Mouse (Mus musculus): Measurements from ENCODE around the gene Lman2l. TPM values are rescaled to one million over a fixed set of nuclear protein-coding genes. Genes with fewer than 3 reads are reported as not detected.

The Lman2l gene
- polyA plus RNA-seq, 1 experiment from 2014 or later, result 33.7 TPM

DNA sequence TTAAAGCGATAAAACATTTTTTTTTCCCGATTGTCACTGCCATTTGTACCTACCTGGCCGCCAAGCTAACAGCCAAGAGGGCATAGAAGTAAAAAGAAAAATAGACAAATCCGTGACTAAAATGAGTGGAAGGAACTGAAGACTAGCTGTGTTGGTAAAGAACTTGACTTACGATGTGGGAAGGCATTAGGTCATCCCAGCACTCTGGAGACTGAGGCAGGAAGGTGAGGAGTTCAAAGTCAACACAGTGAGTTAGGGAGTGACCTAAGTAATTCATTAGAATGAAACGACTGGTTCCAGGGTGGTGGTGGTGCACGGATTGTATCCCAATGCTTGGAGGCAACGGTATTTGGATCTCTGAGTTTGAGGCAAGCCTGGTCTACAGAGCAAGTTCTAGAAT, 437 bp upstream of the Lman2l start:
- WGBS, result 35% methylated on average over 8 of the region's 8 CpGs
- ATAC-seq (ENCODE audit: low FRiP score, low TSS enrichment), result no peak

DNA sequence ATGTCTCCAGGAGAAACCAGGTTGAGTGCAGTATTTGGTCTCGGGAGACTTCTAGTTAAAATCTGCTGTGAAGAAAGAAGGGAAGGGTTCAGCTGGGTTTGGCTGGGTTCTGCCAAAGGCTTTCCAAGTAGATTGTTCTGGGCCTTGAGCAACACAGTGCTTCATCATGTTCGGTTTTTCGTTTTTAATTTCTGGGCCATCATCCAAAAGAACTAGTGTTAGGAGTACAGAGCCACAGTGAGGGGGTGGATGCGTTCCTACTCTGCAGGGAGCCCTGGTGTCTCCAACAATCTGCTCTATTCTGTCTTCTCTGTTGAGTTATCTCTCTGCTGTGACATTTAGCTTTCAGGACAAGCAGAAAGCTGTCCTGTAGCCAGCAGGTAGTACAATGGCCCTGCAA, 4.0 kb downstream of the Lman2l start:
- WGBS, result 86% methylated on average over 4 of the region's 4 CpGs
- ATAC-seq (ENCODE audit: low FRiP score, low TSS enrichment), result no peak
- no peaks in the 10 kb centered on the region for H3K27me3 ChIP-seq (ENCODE audit: control insufficient read depth, insufficient read depth, low read length)

More for the DNA sequence above, 437 bp upstream of the Lman2l start:
- H3K4me1 ChIP-seq (ENCODE audit: control insufficient read depth, insufficient read depth, low read length), result no peaks in the 10 kb centered on the region
- peaks cover 11% of the 10 kb centered on the region; the same call in 1 of the 2 replicates for H3K36me3 ChIP-seq (ENCODE audit: control insufficient read depth, insufficient read depth, low read length)
- H3K4me2 ChIP-seq (replicated peaks; ENCODE audit: low read depth, low read length), result peak overlapping the region; percentile 6; the same call in 1 of the 2 replicates
- H3K27ac ChIP-seq (ENCODE audit: low read depth, low read length), result 0 out of 2 replicates have a peak overlapping the region, but pooled peaks have one; percentile 43
- H3K4me3 ChIP-seq (ENCODE audit: low read length), result peak overlapping the region; percentile 13; the same call in 1 of the 2 replicates
- no peaks in the 10 kb centered on the region for H3K27me3 ChIP-seq (ENCODE audit: control insufficient read depth, insufficient read depth, low read length)
- H3K9ac ChIP-seq (ENCODE audit: low read depth, low read length), result no peak overlapping the region
- H3K9me3 ChIP-seq (ENCODE audit: control insufficient read depth, low read length), result no peaks in the 10 kb centered on the region

DNA sequence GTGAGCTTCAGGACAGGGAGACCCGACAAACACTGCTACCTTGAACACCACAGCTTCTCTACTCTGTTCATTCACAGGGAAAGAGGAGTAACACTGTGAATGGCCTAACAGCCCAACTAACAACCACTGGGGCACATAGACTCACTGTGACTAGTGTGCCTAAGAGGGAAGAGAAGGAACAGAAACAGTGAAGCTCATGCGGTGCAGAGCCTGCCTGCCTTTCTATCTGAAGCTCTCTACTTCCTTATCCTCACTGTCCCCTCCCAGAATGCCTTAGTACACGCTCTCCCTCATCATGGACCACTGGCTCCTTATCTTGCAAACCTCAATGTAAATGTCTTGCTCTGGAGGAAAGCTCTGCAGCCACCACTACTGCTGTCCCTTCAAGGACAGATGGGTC, 7.8 kb downstream of the Lman2l start:
- peaks cover 70% of the 10 kb centered on the region for H3K36me3 ChIP-seq (ENCODE audit: control insufficient read depth, insufficient read depth, low read length)
- H3K4me1 ChIP-seq (ENCODE audit: control insufficient read depth, insufficient read depth, low read length), result no peaks in the 10 kb centered on the region
- no peak overlapping the region for H3K27ac ChIP-seq (ENCODE audit: low read depth, low read length)
- no peak overlapping the region for H3K4me2 ChIP-seq (replicated peaks; ENCODE audit: low read depth, low read length)
- 91% methylated on average over 3 of the region's 3 CpGs for WGBS
- H3K9me3 ChIP-seq (ENCODE audit: control insufficient read depth, low read length), result no peaks in the 10 kb centered on the region
- H3K9ac ChIP-seq (ENCODE audit: low read depth, low read length), result no peak overlapping the region
- no peak for ATAC-seq (ENCODE audit: low FRiP score, low TSS enrichment)
- no peak overlapping the region for H3K4me3 ChIP-seq (ENCODE audit: low read length)
- H3K27me3 ChIP-seq (ENCODE audit: control insufficient read depth, insufficient read depth, low read length), result no peaks in the 10 kb centered on the region

More for the DNA sequence above, 4.0 kb downstream of the Lman2l start:
- H3K27ac ChIP-seq (ENCODE audit: low read depth, low read length), result no peak overlapping the region
- H3K4me2 ChIP-seq (replicated peaks; ENCODE audit: low read depth, low read length), result no peak overlapping the region
- no peaks in the 10 kb centered on the region for H3K9me3 ChIP-seq (ENCODE audit: control insufficient read depth, low read length)
- no peaks in the 10 kb centered on the region for H3K4me1 ChIP-seq (ENCODE audit: control insufficient read depth, insufficient read depth, low read length)
- H3K36me3 ChIP-seq (ENCODE audit: control insufficient read depth, insufficient read depth, low read length), result peaks cover 50% of the 10 kb centered on the region
- H3K9ac ChIP-seq (ENCODE audit: low read depth, low read length), result no peak overlapping the region
- no peak overlapping the region for H3K4me3 ChIP-seq (ENCODE audit: low read length)

DNA sequence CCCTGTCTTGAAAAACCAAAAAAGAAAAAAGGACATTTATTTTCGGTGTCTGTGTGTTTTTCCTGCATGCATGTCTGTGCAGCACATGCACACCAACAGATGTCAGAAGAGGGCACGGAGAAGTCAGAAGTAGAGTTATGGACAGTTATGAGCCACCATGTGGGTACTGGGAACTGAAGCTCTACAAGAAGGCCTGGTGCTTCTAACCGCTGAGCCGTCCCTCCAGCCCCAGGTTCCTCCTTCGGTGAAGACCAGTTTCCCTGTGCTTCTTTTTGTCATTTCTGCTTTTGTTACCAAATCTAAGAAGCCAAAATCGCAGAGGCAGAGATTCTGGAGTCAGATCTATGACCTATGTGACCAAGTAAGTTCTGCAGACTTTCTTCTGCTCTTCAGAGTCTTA, 8.6 kb downstream of the Lman2l start:
- H3K27ac ChIP-seq (ENCODE audit: low read depth, low read length), result no peak overlapping the region
- no peaks in the 10 kb centered on the region for H3K9me3 ChIP-seq (ENCODE audit: control insufficient read depth, low read length)
- H3K36me3 ChIP-seq (ENCODE audit: control insufficient read depth, insufficient read depth, low read length), result peaks cover 72% of the 10 kb centered on the region
- H3K4me2 ChIP-seq (replicated peaks; ENCODE audit: low read depth, low read length), result no peak overlapping the region
- no peak for ATAC-seq (ENCODE audit: low FRiP score, low TSS enrichment)
- H3K27me3 ChIP-seq (ENCODE audit: control insufficient read depth, insufficient read depth, low read length), result no peaks in the 10 kb centered on the region
- H3K4me3 ChIP-seq (ENCODE audit: low read length), result no peak overlapping the region
- WGBS, result 94% methylated on average over 6 of the region's 6 CpGs
- no peaks in the 10 kb centered on the region for H3K4me1 ChIP-seq (ENCODE audit: control insufficient read depth, insufficient read depth, low read length)
- H3K9ac ChIP-seq (ENCODE audit: low read depth, low read length), result no peak overlapping the region

DNA sequence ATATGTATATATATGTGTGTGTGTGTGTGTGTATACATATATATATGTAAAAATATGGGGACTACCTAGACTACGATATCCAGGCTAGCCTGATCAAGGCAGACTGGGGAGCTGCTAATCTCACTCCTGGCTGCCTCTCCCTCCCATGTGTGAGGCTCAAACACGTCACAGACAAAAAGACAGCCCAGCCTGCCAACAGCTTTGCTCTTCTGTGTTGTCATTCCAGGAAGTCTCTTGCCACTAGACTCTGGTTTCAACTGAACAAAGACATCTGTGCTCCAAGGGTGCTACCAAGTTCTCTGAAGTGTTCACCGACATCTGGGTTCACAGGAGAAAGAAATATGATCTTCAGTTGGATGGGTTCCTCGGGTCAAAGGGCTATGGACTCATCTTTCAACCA, 10.0 kb downstream of the Lman2l start:
- peaks cover 76% of the 10 kb centered on the region for H3K36me3 ChIP-seq (ENCODE audit: control insufficient read depth, insufficient read depth, low read length)
- H3K27ac ChIP-seq (ENCODE audit: low read depth, low read length), result no peak overlapping the region
- H3K9ac ChIP-seq (ENCODE audit: low read depth, low read length), result no peak overlapping the region
- no peak for ATAC-seq (ENCODE audit: low FRiP score, low TSS enrichment)
- H3K9me3 ChIP-seq (ENCODE audit: control insufficient read depth, low read length), result no peaks in the 10 kb centered on the region
- H3K4me3 ChIP-seq (ENCODE audit: low read length), result no peak overlapping the region
- H3K27me3 ChIP-seq (ENCODE audit: control insufficient read depth, insufficient read depth, low read length), result no peaks in the 10 kb centered on the region
- no peaks in the 10 kb centered on the region for H3K4me1 ChIP-seq (ENCODE audit: control insufficient read depth, insufficient read depth, low read length)
- WGBS, result 52% methylated on average over 4 of the region's 4 CpGs
- H3K4me2 ChIP-seq (replicated peaks; ENCODE audit: low read depth, low read length), result no peak overlapping the region

DNA sequence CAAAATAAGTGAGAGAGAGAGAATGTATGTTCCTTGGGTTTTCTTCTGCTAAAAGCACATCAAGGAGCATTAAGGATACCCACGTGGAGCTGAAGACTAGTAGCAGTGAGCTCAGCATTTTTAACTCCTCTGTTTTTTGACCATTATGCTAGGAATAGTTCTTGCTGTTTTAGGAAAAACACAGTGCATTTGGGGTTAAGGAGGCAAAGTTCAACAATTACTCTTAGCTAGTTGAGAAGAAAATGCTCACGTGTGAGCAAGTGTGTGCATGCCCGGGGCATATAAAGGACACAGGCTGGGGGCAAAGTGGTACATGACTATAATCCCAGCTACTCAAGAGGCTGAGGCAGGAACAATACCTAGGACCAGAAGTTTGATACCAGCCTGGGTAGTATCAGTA, 11.5 kb downstream of the Lman2l start:
- 90% methylated on average over 3 of the region's 3 CpGs for WGBS
- Histone ChIP-seq H3K9ac (ENCODE audit: low read depth, low read length) (no peak overlapping the region), H3K4me1 (ENCODE audit: control insufficient read depth, insufficient read depth, low read length) (no peaks in the 10 kb centered on the region), H3K4me3 (ENCODE audit: low read length) (no peak overlapping the region), H3K9me3 (ENCODE audit: control insufficient read depth, low read length) (no peaks in the 10 kb centered on the region), H3K4me2 (replicated peaks; ENCODE audit: low read depth, low read length) (no peak overlapping the region), H3K27me3 (ENCODE audit: control insufficient read depth, insufficient read depth, low read length) (no peaks in the 10 kb centered on the region), H3K27ac (ENCODE audit: low read depth, low read length) (no peak overlapping the region), H3K36me3 (ENCODE audit: control insufficient read depth, insufficient read depth, low read length) (peaks cover 74% of the 10 kb centered on the region)
- no peak for ATAC-seq (ENCODE audit: low FRiP score, low TSS enrichment)

DNA sequence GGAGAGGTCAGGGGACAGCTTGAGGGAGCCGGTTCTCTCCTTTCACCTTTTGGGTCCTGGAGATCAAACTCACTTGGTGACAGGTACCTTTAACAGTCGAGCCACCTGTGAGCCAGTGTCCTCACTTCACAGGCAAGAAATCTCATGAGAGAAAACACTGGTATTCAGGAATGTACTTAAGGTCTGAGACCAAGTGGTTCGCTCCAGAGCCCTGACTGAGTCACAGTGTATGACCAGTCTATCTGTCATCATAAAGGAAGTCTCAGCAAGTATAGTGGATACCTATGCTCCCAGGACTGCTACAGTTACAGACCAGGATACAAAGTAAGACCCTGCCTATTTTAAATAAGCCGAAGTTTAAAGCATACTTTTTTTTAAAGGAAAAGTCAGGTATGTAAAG, 12.1 kb downstream of the Lman2l start:
- Histone ChIP-seq H3K36me3 (ENCODE audit: control insufficient read depth, insufficient read depth, low read length) (peaks cover 74% of the 10 kb centered on the region), H3K4me2 (replicated peaks; ENCODE audit: low read depth, low read length) (no peak overlapping the region), H3K27me3 (ENCODE audit: control insufficient read depth, insufficient read depth, low read length) (no peaks in the 10 kb centered on the region), H3K27ac (ENCODE audit: low read depth, low read length) (no peak overlapping the region), H3K4me1 (ENCODE audit: control insufficient read depth, insufficient read depth, low read length) (no peaks in the 10 kb centered on the region), H3K9ac (ENCODE audit: low read depth, low read length) (no peak overlapping the region), H3K9me3 (ENCODE audit: control insufficient read depth, low read length) (no peaks in the 10 kb centered on the region), H3K4me3 (ENCODE audit: low read length) (no peak overlapping the region)
- no peak for ATAC-seq (ENCODE audit: low FRiP score, low TSS enrichment)
- 83% methylated on average over 4 of the region's 4 CpGs for WGBS

DNA sequence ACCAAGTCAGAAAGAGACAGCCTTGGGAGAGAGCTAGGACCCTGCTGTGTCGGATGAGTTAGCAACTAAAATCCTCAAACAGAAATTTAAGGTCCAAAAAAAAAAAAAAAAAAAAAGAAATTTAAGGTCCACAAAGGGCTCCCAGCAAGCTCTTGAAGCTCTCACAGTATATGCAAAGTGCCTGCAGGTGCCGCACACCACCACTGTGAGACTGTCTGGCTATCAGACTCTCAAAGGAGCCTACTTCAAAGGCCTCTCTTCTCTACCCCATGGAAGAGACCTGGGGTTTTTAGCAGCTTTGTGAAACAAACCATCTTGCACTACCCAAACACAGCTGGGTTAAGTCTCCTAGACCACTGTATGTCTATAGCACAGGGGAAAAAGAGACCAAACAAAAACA, 15.6 kb downstream of the Lman2l start:
- H3K36me3 ChIP-seq (ENCODE audit: control insufficient read depth, insufficient read depth, low read length), result peaks cover 79% of the 10 kb centered on the region
- H3K27me3 ChIP-seq (ENCODE audit: control insufficient read depth, insufficient read depth, low read length), result no peaks in the 10 kb centered on the region
- WGBS, result 95% methylated on average over 2 of the region's 2 CpGs
- no peak overlapping the region for H3K4me3 ChIP-seq (ENCODE audit: low read length)
- H3K4me1 ChIP-seq (ENCODE audit: control insufficient read depth, insufficient read depth, low read length), result no peaks in the 10 kb centered on the region
- no peak overlapping the region for H3K27ac ChIP-seq (ENCODE audit: low read depth, low read length)
- ATAC-seq (ENCODE audit: low FRiP score, low TSS enrichment), result no peak
- H3K9me3 ChIP-seq (ENCODE audit: control insufficient read depth, low read length), result no peaks in the 10 kb centered on the region
- H3K9ac ChIP-seq (ENCODE audit: low read depth, low read length), result no peak overlapping the region
- H3K4me2 ChIP-seq (replicated peaks; ENCODE audit: low read depth, low read length), result no peak overlapping the region

DNA sequence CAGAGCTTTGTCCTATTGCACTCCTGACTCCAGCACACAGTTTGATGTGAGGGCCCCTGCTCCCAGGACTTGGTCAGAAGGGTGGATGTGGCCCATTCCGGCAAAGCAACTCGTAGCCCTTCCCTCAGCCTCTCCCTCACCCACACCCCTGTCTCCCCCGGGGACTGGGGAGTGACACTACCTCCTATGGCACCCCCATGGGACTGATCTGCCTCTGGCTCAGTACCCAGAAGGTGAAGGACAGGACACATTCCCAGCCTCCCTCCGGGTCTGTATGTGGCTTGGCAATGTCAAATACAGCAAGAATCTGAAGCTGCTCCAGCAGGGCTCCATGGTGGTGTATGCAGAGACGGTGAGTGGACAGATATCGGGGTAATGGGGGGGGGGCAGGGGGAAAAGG, 40.5 kb downstream of the Lman2l start:
- no peaks in the 10 kb centered on the region for H3K9me3 ChIP-seq (ENCODE audit: control insufficient read depth, low read length)
- H3K4me3 ChIP-seq (ENCODE audit: low read length), result no peak overlapping the region
- no peaks in the 10 kb centered on the region for H3K36me3 ChIP-seq (ENCODE audit: control insufficient read depth, insufficient read depth, low read length)
- no peaks in the 10 kb centered on the region for H3K27me3 ChIP-seq (ENCODE audit: control insufficient read depth, insufficient read depth, low read length)
- no peak overlapping the region for H3K4me2 ChIP-seq (replicated peaks; ENCODE audit: low read depth, low read length)
- 83% methylated on average over 6 of the region's 6 CpGs for WGBS
- no peak for ATAC-seq (ENCODE audit: low FRiP score, low TSS enrichment)
- no peak overlapping the region for H3K27ac ChIP-seq (ENCODE audit: low read depth, low read length)
- H3K9ac ChIP-seq (ENCODE audit: low read depth, low read length), result no peak overlapping the region
- no peaks in the 10 kb centered on the region for H3K4me1 ChIP-seq (ENCODE audit: control insufficient read depth, insufficient read depth, low read length)
